In genomic region chr1:104986222-104986973, GRCm38 (mm10) we compare ENCODE assay signal across 9 mouse cellular contexts.
DNase-seq lines count a peak whose midpoint lies in the region; ATAC-seq lines count a peak whose summit lies in the region.
"Had no signal": no experiment of that assay in that cellular context is flagged by ENCODE, and none has a peak within 500 bp of the region (broad histone marks: within the 10 kb centered on the region; RNA-seq: fewer than 3 reads in every experiment).

No protein-coding gene starts in this region.

- no peak overlapping the region for H3K27ac ChIP-seq in forebrain, embryonic 15.5 days (replicated peaks)
- no peak overlapping the region for H3K27ac ChIP-seq in limb, embryonic 13.5 days
- H3K27ac ChIP-seq: limb, embryonic 12.5 days had no signal

- H3K4me1 ChIP-seq in forebrain, embryonic 15.5 days = no peaks in the 10 kb centered on the region
- no peaks in the 10 kb centered on the region for H3K4me1 ChIP-seq in limb, embryonic 13.5 days
- H3K4me1 ChIP-seq: limb, embryonic 12.5 days had no signal

- no peaks in the 10 kb centered on the region for H3K27me3 ChIP-seq in forebrain, embryonic 15.5 days
- peaks cover 5% of the 10 kb centered on the region; the same call in 1 of the 2 replicates for H3K27me3 ChIP-seq in limb, embryonic 13.5 days
- H3K27me3 ChIP-seq: limb, embryonic 12.5 days had no signal

- intact Hi-C loops in heart, postnatal 36 days (cut with DNase I) = loop anchor here (1.0 to 5.0 kb wide), 4 partner anchors 106 to 644 kb away; no protein-coding TSS in a partner anchor

- H3K4me2 ChIP-seq in forebrain, embryonic 15.5 days (replicated peaks) = no peak overlapping the region
- H3K4me2 ChIP-seq in limb, embryonic 13.5 days (replicated peaks) = no peak overlapping the region
- H3K4me2 ChIP-seq: limb, embryonic 12.5 days had no signal

- ATAC-seq in forebrain, embryonic 15.5 days (replicated peaks) = peak; percentile 82
- ATAC-seq in limb, embryonic 13.5 days (ENCODE audit: low FRiP score, low read depth) = peak; percentile 71

- 30% methylated on average over 5 of the region's 5 CpGs for WGBS in forebrain, embryonic 15.5 days
- 26% methylated on average over 5 of the region's 5 CpGs for WGBS in limb, embryonic 13.5 days

- H3K4me3 ChIP-seq in forebrain, embryonic 15.5 days = no peak overlapping the region
- no peak overlapping the region for H3K4me3 ChIP-seq in limb, embryonic 13.5 days
- H3K4me3 ChIP-seq: limb, embryonic 12.5 days had no signal

- DNase-seq in heart, adult 18-20 months = peak; percentile 10 to 62
- no peak for DNase-seq in heart, postnatal 36 days
- DNase-seq in 3T3-L1 (ENCODE audit: low read depth, low spot score) (peak; percentile 84), ZHBTc4 (ENCODE audit: low read depth, low spot score) (peak; percentile 79)
- DNase-seq in retina, postnatal 7 days (ENCODE audit: low read depth, low spot score) = peak; percentile 60
- DNase-seq in adrenal gland, adult 8-10 months = no peak

- H3K36me3 ChIP-seq in forebrain, embryonic 15.5 days = no peaks in the 10 kb centered on the region
- no peaks in the 10 kb centered on the region for H3K36me3 ChIP-seq in limb, embryonic 13.5 days
- H3K36me3 ChIP-seq: limb, embryonic 12.5 days had no signal

- no peaks in the 10 kb centered on the region for H3K9me3 ChIP-seq in forebrain, embryonic 15.5 days
- no peaks in the 10 kb centered on the region for H3K9me3 ChIP-seq in limb, embryonic 13.5 days
- H3K9me3 ChIP-seq: limb, embryonic 12.5 days had no signal

- H3K9ac ChIP-seq in forebrain, embryonic 15.5 days (replicated peaks) = no peak overlapping the region
- H3K9ac ChIP-seq in limb, embryonic 13.5 days = no peak overlapping the region
- H3K9ac ChIP-seq: limb, embryonic 12.5 days had no signal

Comparison
In these comparisons a context has a peak if more than half of its experiments do, and no peak if none do; other contexts are left out.
1. DNase-seq: peak in heart, adult 18-20 months (2 of 2), 3T3-L1 (single experiment), ZHBTc4 (single experiment) and retina, postnatal 7 days (single experiment); none in heart, postnatal 36 days (0 of 2) and adrenal gland, adult 8-10 months (single experiment).